Mouse (Mus musculus) midbrain, postnatal 0 days (tissue): ENCODE results near the gene Dvl3. TPM values are rescaled to one million over a fixed set of nuclear protein-coding genes. Genes with fewer than 3 reads are reported as not detected.
A peak's percentile ranks its signal among the peaks of the same experiment; 100 is the strongest.
"Not testable (repeated sequence)": the region's sequence is repeated elsewhere in the genome, so short reads cannot be mapped to it uniquely, and the experiment has no call there.

Experiments used
- ATAC-seq: fragments of 200-750 bp; cut with Nextera tagmentation; 2 replicates; pipeline ENCODE4 v1.8.0; 2017; ENCODE audit warnings: moderate number of reproducible peaks, mild to moderate bottlenecking, moderate TSS enrichment, moderate library complexity; ENCODE audit not compliant: low FRiP score
- DNase-seq: peaks from one replicate; pipeline ENCODE4 v3.0.0-alpha.2; 2015; ENCODE audit warnings: low spot score
- H3K27ac ChIP-seq: fragments of 300-500 bp; sonication (generic); 2 replicates; pipeline ENCODE4 v1.5.1; 2014; ENCODE audit warnings: low read depth, mild to moderate bottlenecking, low read length, mixed read lengths
- H3K27me3 ChIP-seq: fragments of 300-500 bp; sonication (generic); 2 replicates; pipeline ENCODE4 v1.6.1; 2014; ENCODE audit warnings: low read length, control low read depth, mixed read lengths; ENCODE audit not compliant: insufficient read depth
- H3K36me3 ChIP-seq: fragments of 300-500 bp; sonication (generic); 2 replicates; pipeline ENCODE4 v1.6.1; 2014; ENCODE audit warnings: low read length, control low read depth, mixed read lengths; ENCODE audit not compliant: insufficient read depth
- H3K4me1 ChIP-seq: fragments of 300-500 bp; sonication (generic); 2 replicates; pipeline ENCODE4 v1.6.1; 2014; ENCODE audit warnings: mild to moderate bottlenecking, control low read depth, antibody characterized with exemption, low read length, mixed read lengths; ENCODE audit not compliant: insufficient read depth
- H3K4me2 ChIP-seq: fragments of 300-500 bp; sonication (generic); 2 replicates; pipeline ENCODE4 v1.6.1; 2014; ENCODE audit warnings: low read depth, mild to moderate bottlenecking, low read length, mixed read lengths; ENCODE audit not compliant: poor library complexity, severe bottlenecking
- H3K4me3 ChIP-seq: fragments of 300-500 bp; sonication (generic); 2 replicates; pipeline ENCODE4 v1.5.1; 2014; ENCODE audit warnings: low read depth, mild to moderate bottlenecking, low read length, moderate library complexity
- H3K9ac ChIP-seq: fragments of 300-500 bp; sonication (generic); replicated peaks from 2 replicates; pipeline ENCODE4 v1.6.1; 2014; ENCODE audit warnings: mild to moderate bottlenecking, low read length, moderate library complexity, mixed read lengths; ENCODE audit not compliant: poor library complexity, severe bottlenecking
- H3K9me3 ChIP-seq: fragments of 300-500 bp; sonication (generic); 2 replicates; pipeline ENCODE4 v1.6.1; 2016; ENCODE audit warnings: low read length, control low read depth
- CTCF ChIP-seq: IDR thresholded peaks from 2 replicates; pipeline ENCODE4 v1.5.1; 2016; ENCODE audit warnings: antibody characterized with exemption, mild to moderate bottlenecking
- WGBS: fragments of 180-500 bp; shearing (Covaris S2); extraction: QIAGEN DNeasy Blood & Tissue Kit; methylation state at CpG from one replicate; pipeline ENCODE4 v1.1.7; 2014; 5-methylcytosine and 5-hydroxymethylcytosine counted together
- polyA plus RNA-seq: library from polyadenylated mRNA; unstranded; fragments of >200 nt; fragmentation: Nextera tagmentation; extraction: Ambion mirVana; gene quantifications from 2 replicates; pipeline ENCODE4 v1.2.1, GENCODE M21; 2015
- total RNA-seq: library from RNA; depleted of rRNA; stranded (reverse); fragments of >200 nt; gene quantifications from 2 replicates; pipeline ENCODE4 v1.2.3, GENCODE M21; 2014

Dvl3 gene
- total and polyA plus RNA-seq, 2 experiments from 2014 or later = 29.5 to 46.3 TPM

GRCm38 (mm10) chr16:20475335-20475734 is 41.4 kb upstream of the Dvl3 start:
- H3K36me3 ChIP-seq = no peaks in the 10 kb centered on the region
- H3K9ac ChIP-seq = no peak overlapping the region
- H3K9me3 ChIP-seq = no peaks in the 10 kb centered on the region
- no peak for DNase-seq
- H3K4me1 ChIP-seq = no peaks in the 10 kb centered on the region
- 94% methylated on average over 1 of the region's 1 CpGs for WGBS
- no peak overlapping the region for H3K4me3 ChIP-seq
- H3K4me2 ChIP-seq = no peak overlapping the region
- H3K27me3 ChIP-seq = 0 out of 2 replicates have a peak, but pooled peaks cover 3% of the 10 kb centered on the region
- TF ChIP-seq CTCF = no peak
- no peak overlapping the region for H3K27ac ChIP-seq
- ATAC-seq = no peak

- H3K27ac ChIP-seq = no peak overlapping the region
- no peak overlapping the region for H3K4me3 ChIP-seq
- H3K9me3 ChIP-seq = no peaks in the 10 kb centered on the region
- no peaks in the 10 kb centered on the region for H3K4me1 ChIP-seq
- no peak overlapping the region for H3K4me2 ChIP-seq
- no peaks in the 10 kb centered on the region for H3K27me3 ChIP-seq
- no peak for DNase-seq
- TF ChIP-seq CTCF = no peak
- no peak overlapping the region for H3K9ac ChIP-seq
- no peaks in the 10 kb centered on the region for H3K36me3 ChIP-seq
- whole genome bisulfite sequencing = 38% methylated on average over 1 of the region's 1 CpGs
- ATAC-seq = no peak
Measured at GRCm38 (mm10) chr16:20476857-20477256, 39.9 kb upstream of the Dvl3 start.

GRCm38 (mm10) chr16:20477270-20477669 is 39.5 kb upstream of the Dvl3 start:
- no peaks in the 10 kb centered on the region for H3K9me3 ChIP-seq
- no peaks in the 10 kb centered on the region for H3K4me1 ChIP-seq
- H3K4me2 ChIP-seq = no peak overlapping the region
- no peaks in the 10 kb centered on the region for H3K36me3 ChIP-seq
- H3K4me3 ChIP-seq = no peak overlapping the region
- DNase-seq = no peak
- ATAC-seq = no peak
- WGBS = 84% methylated on average over 3 of the region's 3 CpGs
- no peak overlapping the region for H3K9ac ChIP-seq
- no peak for TF ChIP-seq CTCF
- no peaks in the 10 kb centered on the region for H3K27me3 ChIP-seq
- H3K27ac ChIP-seq = no peak overlapping the region

GRCm38 (mm10) chr16:20478504-20478903 is 38.3 kb upstream of the Dvl3 start:
- H3K4me3 ChIP-seq = no peak overlapping the region
- no peak overlapping the region for H3K9ac ChIP-seq
- no peaks in the 10 kb centered on the region for H3K36me3 ChIP-seq
- H3K27ac ChIP-seq = no peak overlapping the region
- TF ChIP-seq CTCF = no peak
- no peaks in the 10 kb centered on the region for H3K27me3 ChIP-seq
- no peaks in the 10 kb centered on the region for H3K9me3 ChIP-seq
- ATAC-seq (no peak), DNase-seq (no peak)
- no peak overlapping the region for H3K4me2 ChIP-seq
- WGBS = 76% methylated on average over 2 of the region's 2 CpGs
- no peaks in the 10 kb centered on the region for H3K4me1 ChIP-seq

GRCm38 (mm10) chr16:20479026-20479760 is 37.6 kb upstream of the Dvl3 start:
- not testable (repeated sequence) for H3K4me1 ChIP-seq, H3K27me3 ChIP-seq, H3K36me3 ChIP-seq, H3K4me3 ChIP-seq, H3K9me3 ChIP-seq, H3K9ac ChIP-seq, ATAC-seq, DNase-seq, H3K27ac ChIP-seq, H3K4me2 ChIP-seq
- WGBS = 92% methylated on average over 12 of the region's 12 CpGs

- DNase-seq (peak; percentile 45), ATAC-seq (no peak)
- Histone ChIP-seq H3K4me2 (no peak overlapping the region), H3K27ac (no peak overlapping the region), H3K4me3 (no peak overlapping the region), H3K4me1 (no peaks in the 10 kb centered on the region), H3K27me3 (no peaks in the 10 kb centered on the region), H3K9me3 (no peaks in the 10 kb centered on the region), H3K36me3 (no peaks in the 10 kb centered on the region), H3K9ac (no peak overlapping the region)
- TF ChIP-seq CTCF = peak; percentile 71
- 22% methylated on average over 3 of the region's 3 CpGs for WGBS
Measured at GRCm38 (mm10) chr16:20480115-20480514, 36.7 kb upstream of the Dvl3 start.
